Mouse (Mus musculus) kidney, postnatal 14 days (tissue): Measurements from ENCODE around the gene Cbx7.

Experiments used
- DNase-seq: peaks from one replicate; pipeline ENCODE4 v3.0.0; 2022; ENCODE audit warnings: mixed read lengths

The Cbx7 gene

DNA sequence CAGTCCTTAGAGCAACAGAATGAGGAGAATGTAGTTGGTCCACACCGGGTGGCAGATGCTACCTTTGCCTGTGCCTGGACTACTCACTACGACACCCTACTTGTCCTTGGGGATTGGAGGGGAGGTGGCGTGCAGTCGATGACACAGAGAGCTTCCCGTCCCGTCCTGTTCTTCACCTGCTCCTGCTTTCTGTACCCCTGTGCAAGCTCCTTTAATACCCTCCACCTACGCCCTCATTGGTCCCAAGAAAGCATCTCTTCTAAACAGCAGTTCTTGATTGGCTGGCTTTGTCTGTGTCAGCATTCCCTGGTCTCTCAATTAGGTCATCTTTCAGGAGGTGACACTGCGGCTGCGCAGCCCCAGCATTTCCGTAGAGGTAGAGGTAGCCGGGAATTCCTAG is at the start of gene Cbx7:
Cbx7 (minus strand) TSS at position 180 of the 400 bp plus-strand sequence.
- DNase-seq: no peak

DNA sequence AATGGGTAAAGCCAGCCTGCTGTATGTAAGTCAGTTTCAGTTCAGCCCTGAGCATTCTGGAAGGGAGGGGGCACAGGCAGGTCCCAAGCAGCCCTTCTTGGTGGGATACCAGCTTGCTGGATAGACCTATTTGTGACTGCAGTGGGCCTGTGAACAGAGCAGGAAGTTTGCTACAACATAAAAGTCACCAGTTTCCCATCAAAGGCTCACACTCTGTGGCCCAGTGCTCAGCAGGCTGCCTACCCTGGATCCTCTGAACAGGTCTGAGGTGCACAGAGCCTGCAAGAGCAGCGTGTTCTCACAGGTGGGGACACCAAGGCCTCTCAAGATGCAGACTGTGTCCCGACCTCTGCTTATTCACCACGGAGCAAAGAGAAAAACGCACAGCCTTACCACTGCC is 49.6 kb upstream of the Cbx7 start:
- no peak for DNase-seq

- no peak for DNase-seq
Observed at GRCm38 (mm10) chr15:80019625-80020024, 48.7 kb upstream of the Cbx7 start.

DNA sequence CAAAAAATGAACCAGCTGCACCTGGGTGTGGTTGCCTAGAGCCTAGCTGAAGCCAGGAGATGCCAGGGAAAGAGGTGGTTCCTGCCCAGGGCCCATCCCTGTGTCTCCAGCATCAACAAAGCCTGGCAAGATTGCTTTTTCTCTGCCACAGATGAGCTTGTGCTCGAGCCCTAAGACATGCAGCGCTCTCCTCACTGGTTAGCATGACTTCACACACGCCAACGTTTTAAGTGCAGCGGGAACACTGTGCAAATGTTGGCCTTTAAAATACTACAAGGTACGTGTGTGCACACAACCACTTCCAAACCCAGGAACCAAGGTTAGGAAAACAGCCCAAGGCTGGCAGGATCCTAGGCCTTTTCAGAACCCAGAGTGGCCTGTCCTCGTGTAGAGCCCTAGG is 48.3 kb upstream of the Cbx7 start:
- no peak for DNase-seq

DNA sequence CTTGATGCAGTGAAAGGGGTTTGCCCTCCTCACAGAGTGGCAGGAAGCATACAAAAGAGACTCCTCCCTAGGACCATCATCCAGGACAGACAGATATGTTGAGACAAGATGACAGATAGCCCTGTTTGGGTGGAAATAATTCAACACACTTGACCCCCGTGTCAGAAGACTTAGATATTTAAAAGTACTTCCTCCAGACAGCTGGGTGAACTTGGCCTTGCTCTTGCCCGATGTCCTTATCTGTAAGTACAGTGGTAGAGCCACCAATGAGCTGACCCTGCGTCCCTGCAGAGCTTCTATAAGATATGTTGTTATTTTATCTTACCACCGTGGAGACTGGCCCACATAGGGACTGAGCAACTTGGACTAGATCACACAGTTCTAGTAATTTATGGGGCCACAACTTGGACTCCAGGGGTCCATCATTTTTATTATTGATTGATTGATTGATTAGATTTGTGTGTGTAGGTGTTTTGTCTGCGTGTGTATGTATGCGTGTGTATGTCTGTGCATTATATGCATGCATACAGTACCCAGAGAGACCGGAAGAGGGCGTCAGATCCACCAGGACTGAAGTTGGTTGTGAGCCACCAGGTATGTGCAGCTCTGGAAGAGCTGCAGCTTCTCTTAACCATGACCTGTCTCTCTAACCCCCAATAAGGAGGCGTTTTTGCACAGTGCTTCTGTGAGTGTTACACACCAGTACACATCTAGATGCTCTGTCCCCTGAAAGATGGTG is 45.8 kb upstream of the Cbx7 start:
- DNase-seq: no peak

GRCm38 (mm10) chr15:80015211-80015952 is 44.5 kb upstream of the Cbx7 start:
- no peak for DNase-seq

- peak; percentile 86 for DNase-seq
Observed at GRCm38 (mm10) chr15:80014321-80015210, 43.6 kb upstream of the Cbx7 start, which contains the start of gene Pdgfb. Gene Pdgfb, minus strand, starts transcription at chr15:80014977.

DNA sequence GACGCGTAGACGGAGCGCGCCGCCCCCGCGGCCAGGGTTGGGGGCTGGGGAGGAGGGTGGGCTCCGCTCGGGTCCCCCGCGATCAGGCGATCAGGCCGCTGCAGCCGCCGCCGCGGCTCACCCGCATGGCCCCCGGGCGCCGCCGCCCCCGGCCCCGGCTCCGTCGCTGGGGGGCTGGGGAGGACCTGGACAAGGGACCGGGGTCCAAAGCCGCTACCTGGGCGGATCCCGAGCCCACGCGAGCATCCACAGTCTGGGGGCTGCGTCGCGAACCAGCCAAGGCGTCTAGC is 43.1 kb upstream of the Cbx7 start:
- DNase-seq: no peak

DNA sequence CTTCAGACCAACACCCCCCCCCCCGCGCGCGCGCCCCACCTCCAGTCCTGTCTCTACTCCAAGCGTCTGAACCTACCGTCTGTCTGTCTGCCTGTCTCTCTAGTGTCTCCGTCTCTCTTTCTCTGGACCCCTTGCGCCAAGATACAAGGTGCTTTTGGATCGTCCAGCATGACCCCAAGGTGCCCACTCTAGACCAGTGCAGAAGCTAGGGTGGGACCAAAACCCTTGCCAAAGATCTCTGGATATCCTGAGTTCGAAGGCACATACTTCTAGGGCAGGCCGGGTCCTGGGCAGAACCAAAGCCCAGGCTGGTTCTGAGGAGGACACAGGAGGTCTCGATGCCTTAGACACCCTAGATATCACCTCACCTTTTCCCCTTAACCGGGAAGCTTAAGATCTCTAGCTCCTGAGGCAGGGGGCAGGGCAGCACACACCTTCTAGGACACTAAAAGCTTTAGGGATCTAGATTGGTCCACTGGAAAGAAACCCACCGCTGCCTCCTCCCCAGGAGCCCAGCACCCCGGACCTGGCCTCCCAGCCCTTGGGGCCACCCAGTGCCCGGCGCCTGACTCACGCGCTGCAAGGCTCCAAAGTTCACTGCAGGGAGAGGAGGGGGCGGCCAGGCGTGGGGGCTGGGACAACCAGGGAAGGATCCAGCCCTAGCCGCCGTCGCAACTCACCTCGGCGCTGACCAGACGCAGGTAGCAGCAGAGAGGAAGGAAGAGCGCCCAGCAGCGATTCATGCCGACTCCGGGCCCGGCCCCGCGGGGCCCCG is 42.5 kb upstream of the Cbx7 start:
- peak; percentile 87 for DNase-seq

DNA sequence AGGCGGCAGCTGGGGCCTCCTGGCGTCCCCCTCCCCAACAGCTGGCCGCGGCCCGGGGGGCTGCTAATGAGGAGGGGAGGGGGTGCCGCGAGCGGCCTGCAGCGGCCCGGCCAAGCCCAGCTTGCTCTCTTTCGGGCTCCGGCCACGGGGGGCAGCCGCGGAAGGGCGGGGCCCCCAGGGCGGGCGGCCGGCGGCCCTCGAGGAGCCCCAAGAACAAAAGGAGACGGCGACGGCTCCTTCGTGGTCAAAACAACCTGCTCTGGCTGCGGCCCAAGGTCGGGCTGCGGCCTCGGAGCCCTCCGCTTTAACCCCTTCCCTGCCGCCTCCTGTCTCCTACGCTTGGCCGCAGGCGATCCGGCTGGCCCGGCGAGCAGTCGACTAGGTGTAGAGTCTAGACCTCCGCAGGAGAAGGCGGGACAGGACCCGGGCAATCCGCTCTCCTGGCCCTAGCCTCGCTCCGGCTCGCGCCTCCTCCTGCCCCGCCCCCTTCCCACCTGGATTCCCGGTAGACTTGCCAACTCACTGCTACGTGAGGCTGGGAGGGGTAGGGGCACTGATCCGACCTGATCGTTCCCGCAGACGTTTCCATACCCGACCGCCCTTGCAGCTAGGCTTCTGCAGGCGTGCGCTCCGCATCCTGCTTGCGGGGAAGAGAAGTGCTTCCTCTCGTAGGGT is 41.7 kb upstream of the Cbx7 start:
- peak; percentile 94 for DNase-seq

GRCm38 (mm10) chr15:80011778-80012526 is 41.0 kb upstream of the Cbx7 start:
- DNase-seq: peak; percentile 56

GRCm38 (mm10) chr15:80011194-80011593 is 40.3 kb upstream of the Cbx7 start:
- no peak for DNase-seq

DNA sequence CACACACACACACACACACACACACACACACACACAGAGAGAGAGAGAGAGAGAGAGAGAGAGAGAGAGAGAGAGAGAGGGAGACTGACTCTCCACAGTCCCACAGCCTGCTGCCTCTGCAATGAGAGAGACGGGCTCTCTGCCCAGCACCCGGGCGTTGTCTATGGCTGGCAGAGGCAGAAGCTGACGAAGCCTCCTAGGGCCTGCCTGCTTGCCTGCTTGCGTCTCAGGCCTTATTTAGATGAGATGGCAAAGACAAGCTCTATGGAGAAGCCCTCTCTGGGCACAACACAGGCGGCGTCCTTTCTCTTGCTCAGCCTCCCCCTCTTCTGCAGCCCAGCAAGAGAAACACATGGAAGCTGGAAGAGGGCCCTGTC is 39.3 kb upstream of the Cbx7 start:
- no peak for DNase-seq

- DNase-seq: peak; percentile 62
Observed at GRCm38 (mm10) chr15:80009421-80010181, 38.7 kb upstream of the Cbx7 start.

DNA sequence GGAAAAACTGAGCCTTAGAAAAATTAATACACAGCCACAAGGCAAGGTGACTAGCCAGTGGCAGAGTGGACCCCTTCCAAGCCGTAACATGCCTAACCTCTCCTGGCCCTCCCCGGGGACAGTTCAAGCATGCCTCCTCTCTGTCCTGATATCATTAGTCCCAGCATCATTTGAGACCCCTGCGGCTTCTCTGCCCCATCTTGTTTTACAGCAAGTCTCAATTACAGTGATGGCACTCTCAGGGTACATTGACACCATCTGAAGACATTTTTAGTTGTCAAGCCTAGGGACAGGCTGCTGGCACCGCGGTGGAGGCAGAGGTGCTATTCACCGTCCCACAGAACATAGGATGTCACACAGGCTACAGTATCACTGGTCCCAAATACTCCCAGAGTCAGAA is 37.5 kb upstream of the Cbx7 start:
- no peak for DNase-seq

- DNase-seq: no peak
Observed at GRCm38 (mm10) chr15:80006156-80006555, 35.2 kb upstream of the Cbx7 start.

DNA sequence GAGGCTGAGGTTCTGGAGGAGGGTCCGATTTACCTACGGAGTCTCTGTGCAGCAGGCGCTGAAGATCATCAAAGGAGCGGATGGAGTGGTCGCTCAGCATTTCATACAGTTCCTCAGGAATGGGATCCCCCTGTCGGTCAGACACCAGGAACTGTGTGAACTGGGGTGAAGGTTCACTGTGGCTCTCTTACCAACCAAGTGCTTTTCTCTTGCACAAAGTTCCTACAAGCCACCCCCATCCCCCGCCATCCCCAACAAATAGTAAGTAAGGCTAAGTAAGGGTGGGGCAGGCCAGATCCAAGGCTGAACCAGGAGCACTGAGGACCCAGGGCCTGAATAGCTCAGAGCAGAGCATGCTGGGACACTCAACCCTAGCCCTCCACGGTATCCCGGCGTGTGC is 34.5 kb upstream of the Cbx7 start:
- DNase-seq: no peak

GRCm38 (mm10) chr15:80004644-80005340 is 33.9 kb upstream of the Cbx7 start:
- peak; percentile 78 for DNase-seq

DNA sequence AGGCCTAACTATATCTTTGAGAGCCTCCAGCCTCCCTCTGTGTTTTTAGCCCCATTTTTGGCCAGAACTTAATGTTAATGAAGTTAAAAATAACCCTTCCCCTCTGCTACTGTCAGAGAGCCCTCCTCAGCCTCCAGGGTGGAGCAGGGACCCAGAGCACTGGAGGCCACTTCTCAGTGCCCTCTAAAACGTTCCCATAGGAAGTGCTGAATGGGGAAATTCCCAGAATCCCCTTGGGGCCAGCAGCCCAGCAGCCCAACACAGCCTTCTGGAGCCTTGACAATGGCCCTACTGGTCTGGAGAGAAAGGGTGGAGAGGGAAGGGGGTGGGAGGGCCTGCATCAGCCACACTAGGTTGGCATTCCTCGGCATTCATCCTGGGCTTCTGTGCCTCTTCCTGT is 32.7 kb upstream of the Cbx7 start:
- no peak for DNase-seq

- DNase-seq: no peak
Observed at GRCm38 (mm10) chr15:80001601-80002000, 30.7 kb upstream of the Cbx7 start.
